Mouse (Mus musculus) lung, postnatal 0 days (tissue): ENCODE data around the gene Kifc5b. TPM values are rescaled to one million over a fixed set of nuclear protein-coding genes. Genes with fewer than 3 reads are reported as not detected.
"Not testable (repeated sequence)": the region's sequence is repeated elsewhere in the genome, so short reads cannot be mapped to it uniquely, and the experiment has no call there.

Experiments used
- ATAC-seq: fragments of 200-750 bp; cut with Nextera tagmentation; 2 replicates; pipeline ENCODE4 v1.8.0; 2017; ENCODE audit warnings: moderate library complexity
- DNase-seq: peaks from one replicate; pipeline ENCODE4 v3.0.0-alpha.2; 2016; ENCODE audit warnings: low spot score
- H3K27ac ChIP-seq: fragments of 300-500 bp; sonication (generic); 2 replicates; pipeline ENCODE4 v1.5.1; 2014; ENCODE audit warnings: antibody characterized with exemption, mild to moderate bottlenecking, low read length, mixed read lengths
- H3K27me3 ChIP-seq: fragments of 300-500 bp; sonication (generic); replicated peaks from 2 replicates; pipeline ENCODE4 v1.6.1; 2014; ENCODE audit warnings: low read length, mixed read lengths; ENCODE audit not compliant: insufficient read depth
- H3K36me3 ChIP-seq: fragments of 300-500 bp; sonication (generic); 2 replicates; pipeline ENCODE4 v1.6.1; 2014; ENCODE audit warnings: low read length, mixed read lengths; ENCODE audit not compliant: insufficient read depth
- H3K4me1 ChIP-seq: fragments of 300-500 bp; sonication (generic); 2 replicates; pipeline ENCODE4 v1.6.1; 2014; ENCODE audit warnings: antibody characterized with exemption, low read depth, low read length, mixed read lengths; ENCODE audit not compliant: insufficient read depth
- H3K4me2 ChIP-seq: fragments of 300-500 bp; sonication (generic); replicated peaks from 2 replicates; pipeline ENCODE4 v1.6.1; 2014; ENCODE audit warnings: low read depth, mild to moderate bottlenecking, low read length, moderate library complexity, mixed read lengths
- H3K4me3 ChIP-seq: fragments of 300-500 bp; sonication (generic); 2 replicates; pipeline ENCODE4 v1.5.1; 2014; ENCODE audit warnings: low read depth, low read length
- H3K9ac ChIP-seq: fragments of 300-500 bp; sonication (generic); replicated peaks from 2 replicates; pipeline ENCODE4 v1.6.1; 2014; ENCODE audit warnings: low read depth, mild to moderate bottlenecking
- H3K9me3 ChIP-seq: fragments of 300-500 bp; sonication (generic); 2 replicates; pipeline ENCODE4 v1.6.1; 2016; ENCODE audit warnings: low read length, mixed read lengths
- CTCF ChIP-seq: IDR thresholded peaks from 2 replicates; pipeline ENCODE4 v1.5.1; 2016; ENCODE audit warnings: antibody characterized with exemption, mild to moderate bottlenecking
- EP300 ChIP-seq: IDR thresholded peaks from 2 replicates; pipeline ENCODE4 v1.6.1; 2016; ENCODE audit warnings: antibody characterized with exemption, mild to moderate bottlenecking, control low read depth
- WGBS: fragments of 180-500 bp; shearing (Covaris S2); extraction: QIAGEN DNeasy Blood & Tissue Kit; methylation state at CpG from one replicate; pipeline ENCODE4 v1.1.7; 2014; 5-methylcytosine and 5-hydroxymethylcytosine counted together
- microRNA-seq: library from miRNA; unstranded; fragments of <30 nt; microRNA quantifications from one replicate; pipeline ENCODE4, GENCODE M21; 2016
- polyA plus RNA-seq: library from polyadenylated mRNA; unstranded; fragments of >200 nt; fragmentation: Nextera tagmentation; extraction: Ambion mirVana; gene quantifications from 2 replicates; pipeline ENCODE4 v1.2.1, GENCODE M21; 2015

Kifc5b gene
- polyA plus RNA-seq, 1 experiment from 2014 or later = 0.35 TPM

GRCm38 (mm10) chr17:26975415-26975814 is 58.5 kb downstream of the Kifc5b start:
- Histone ChIP-seq H3K27ac (no peak overlapping the region), H3K4me1 (peaks cover 6% of the 10 kb centered on the region; the same call in 1 of the 2 replicates), H3K9ac (no peak overlapping the region), H3K36me3 (no peaks in the 10 kb centered on the region), H3K27me3 (no peaks in the 10 kb centered on the region), H3K4me3 (no peak overlapping the region), H3K4me2 (no peak overlapping the region), H3K9me3 (no peaks in the 10 kb centered on the region)
- TF ChIP-seq EP300 = no peak
- peak; percentile 58 for TF ChIP-seq CTCF
- no peak for ATAC-seq
- no peak for DNase-seq

GRCm38 (mm10) chr17:26977354-26977753 is 60.5 kb downstream of the Kifc5b start:
- H3K36me3 ChIP-seq = not testable (repeated sequence)

GRCm38 (mm10) chr17:26979426-26979825 is 62.5 kb downstream of the Kifc5b start:
- TF ChIP-seq CTCF = no peak
- TF ChIP-seq EP300 = no peak
- Histone ChIP-seq H3K4me2 (no peak overlapping the region), H3K4me1 (no peaks in the 10 kb centered on the region), H3K9ac (no peak overlapping the region), H3K4me3 (no peak overlapping the region), H3K36me3 (no peaks in the 10 kb centered on the region), H3K27me3 (no peaks in the 10 kb centered on the region), H3K27ac (no peak overlapping the region), H3K9me3 (no peaks in the 10 kb centered on the region)
- WGBS = 69% methylated on average over 2 of the region's 2 CpGs
- ATAC-seq (no peak), DNase-seq (no peak)

More at GRCm38 (mm10) chr17:26977354-26977753, 60.5 kb downstream of the Kifc5b start:
- ATAC-seq, H3K27ac ChIP-seq, DNase-seq, H3K9me3 ChIP-seq, H3K27me3 ChIP-seq, H3K4me2 ChIP-seq, H3K4me1 ChIP-seq, H3K9ac ChIP-seq, H3K4me3 ChIP-seq: not testable (repeated sequence)
- WGBS = 87% methylated on average over 6 of the region's 6 CpGs
- TF ChIP-seq CTCF = peak; percentile 28

- Histone ChIP-seq H3K4me2 (no peak overlapping the region), H3K9me3 (no peaks in the 10 kb centered on the region), H3K27ac (no peak overlapping the region), H3K36me3 (no peaks in the 10 kb centered on the region), H3K27me3 (no peaks in the 10 kb centered on the region), H3K9ac (no peak overlapping the region), H3K4me3 (no peak overlapping the region), H3K4me1 (no peaks in the 10 kb centered on the region)
- ATAC-seq (no peak), DNase-seq (no peak)
- TF ChIP-seq CTCF = no peak
- WGBS = 61% methylated on average over 2 of the region's 2 CpGs
Measured at GRCm38 (mm10) chr17:26981050-26981449, 64.2 kb downstream of the Kifc5b start.

Small RNA genes within 50 kb of the gene (microRNA-seq; reads per million reads assigned to microRNA genes)
- gene Gm27775 = not detected
- 0.73 reads per million for gene Mir3083
- not detected for gene Mir6968

Other genes starting within 250 kb of the Kifc5b start
- 37.2 and 38.7 TPM in 2 replicates for gene Crebrf, start 201.4 kb upstream of the Kifc5b start, polyA plus RNA-seq
- gene Bnip1, start 136.0 kb upstream of the Kifc5b start, polyA plus RNA-seq = 22.6 and 23.7 TPM in 2 replicates
- 0.38 and 1.2 TPM in 2 replicates for gene Nkx2-5, start 72.1 kb upstream of the Kifc5b start, polyA plus RNA-seq
- 15.2 and 16.2 TPM in 2 replicates for gene Phf1, start 16.0 kb downstream of the Kifc5b start, polyA plus RNA-seq
- gene Cuta, start 22.5 kb downstream of the Kifc5b start, polyA plus RNA-seq = 179 and 180 TPM in 2 replicates
- 1.0 and 1.4 TPM in 2 replicates for gene Syngap1, start 24.2 kb downstream of the Kifc5b start, polyA plus RNA-seq
- 9.3 and 9.9 TPM in 2 replicates for gene Zbtb9, start 56.1 kb downstream of the Kifc5b start, polyA plus RNA-seq
- gene Bak1, start 111.9 kb downstream of the Kifc5b start, polyA plus RNA-seq = 3.8 and 4.0 TPM in 2 replicates
- 3.6 and 3.9 TPM in 2 replicates for gene Itpr3, start 140.2 kb downstream of the Kifc5b start, polyA plus RNA-seq
- 155 and 176 TPM in 2 replicates for gene Uqcc2, start 216.8 kb downstream of the Kifc5b start, polyA plus RNA-seq